Mouse (Mus musculus) brain, embryonic 14.5 days (tissue): ENCODE measurements around the gene Spz1. TPM values are rescaled to one million over a fixed set of nuclear protein-coding genes. Genes with fewer than 3 reads are reported as not detected.
"Not testable (repeated sequence)": the region's sequence is repeated elsewhere in the genome, so short reads cannot be mapped to it uniquely, and the experiment has no call there.

Experiments
- DNase-seq: peaks from one replicate; pipeline ENCODE4 v3.0.0-alpha.2; 2011; ENCODE audit warnings: low read depth
- CTCF ChIP-seq: fragments of 200-500 bp; IDR thresholded peaks from 2 replicates; pipeline ENCODE4 v1.5.1; 2012; ENCODE audit warnings: inconsistent platforms, mild to moderate bottlenecking, moderate library complexity, borderline replicate concordance; ENCODE audit not compliant: insufficient read depth, insufficient read length; ENCODE audit errors: extremely low read depth
- POLR2A ChIP-seq: fragments of 200-500 bp; IDR thresholded peaks from 2 replicates; pipeline ENCODE4 v1.6.1; 2012; ENCODE audit warnings: mild to moderate bottlenecking, inconsistent platforms, borderline replicate concordance; ENCODE audit not compliant: poor library complexity, insufficient read depth, insufficient read length, severe bottlenecking; ENCODE audit errors: extremely low read depth
- polyA plus RNA-seq: library from polyadenylated mRNA; depleted of rRNA; stranded (reverse); fragments of >200 nt; gene quantifications from 2 replicates; pipeline ENCODE4 v1.2.3, GENCODE M21; 2012; rRNA removed

Spz1 gene
- polyA plus RNA-seq = not detected in 2 replicates

DNA sequence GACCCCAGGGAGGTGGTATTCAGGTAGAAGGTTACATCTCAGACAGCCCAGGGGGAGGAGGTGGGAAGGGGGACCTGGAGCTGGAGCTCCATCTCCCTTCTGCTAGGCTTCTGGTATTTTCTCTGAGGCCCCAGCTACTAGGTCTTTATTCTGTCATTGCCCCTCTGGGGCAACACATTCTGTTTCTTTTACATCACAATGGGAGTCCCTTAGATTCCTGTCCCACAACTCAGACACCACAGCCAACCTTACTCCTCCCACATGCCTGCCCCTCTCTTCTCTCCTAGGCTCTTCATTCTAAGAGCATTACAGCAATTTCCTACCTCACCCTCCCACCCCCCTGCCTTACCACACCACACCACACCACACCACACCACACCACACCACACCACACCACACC lies at the start of gene Spz1:
TSS of gene Spz1 (minus strand) at position 101 of the 400 bp plus-strand sequence.
- no peak for DNase-seq
- TF ChIP-seq CTCF (no peak), POLR2A (no peak)

DNA sequence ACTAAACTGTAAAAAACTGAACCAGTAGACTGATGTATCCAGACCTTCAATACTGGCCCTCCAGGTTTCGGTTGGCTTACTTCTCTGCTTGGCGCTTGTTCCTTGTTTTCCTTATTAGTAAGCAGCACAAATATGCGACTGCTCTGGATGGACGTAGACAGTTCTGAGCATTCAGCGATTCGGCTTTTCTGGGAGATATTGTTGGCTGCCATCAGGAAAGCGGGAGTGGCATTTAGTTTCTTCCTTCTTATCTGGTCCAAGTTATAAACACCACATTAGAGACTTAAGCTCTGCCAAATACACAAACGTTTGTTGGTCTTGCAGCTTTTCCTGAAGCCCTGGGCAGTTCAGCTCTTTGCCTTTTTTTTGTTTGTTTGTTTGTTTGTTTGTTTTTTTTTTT lies 40.5 kb upstream of the Spz1 start:
- TF ChIP-seq POLR2A = no peak
- no peak for TF ChIP-seq CTCF
- no peak for DNase-seq

DNA sequence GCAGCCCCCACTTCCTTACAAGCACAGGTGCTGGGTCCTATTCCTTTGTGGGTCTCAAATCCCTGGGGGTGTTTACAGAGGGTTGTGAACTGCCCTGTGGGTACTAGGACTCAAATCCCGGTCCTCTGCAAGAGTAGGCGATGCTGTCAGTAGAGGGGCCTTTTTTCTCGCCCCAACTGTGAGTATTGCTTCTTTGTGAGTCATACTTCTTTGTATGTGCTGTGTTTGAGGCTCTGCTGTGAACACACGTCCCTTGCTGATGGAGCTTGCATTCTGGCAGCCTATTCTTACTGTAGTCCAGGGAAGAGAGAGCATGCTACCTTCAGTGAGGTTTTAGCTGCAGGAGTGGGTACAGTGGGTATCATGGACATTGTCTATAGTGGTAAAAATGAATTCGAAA lies 39.2 kb upstream of the Spz1 start:
- TF ChIP-seq CTCF (no peak), POLR2A (no peak)
- no peak for DNase-seq

DNA sequence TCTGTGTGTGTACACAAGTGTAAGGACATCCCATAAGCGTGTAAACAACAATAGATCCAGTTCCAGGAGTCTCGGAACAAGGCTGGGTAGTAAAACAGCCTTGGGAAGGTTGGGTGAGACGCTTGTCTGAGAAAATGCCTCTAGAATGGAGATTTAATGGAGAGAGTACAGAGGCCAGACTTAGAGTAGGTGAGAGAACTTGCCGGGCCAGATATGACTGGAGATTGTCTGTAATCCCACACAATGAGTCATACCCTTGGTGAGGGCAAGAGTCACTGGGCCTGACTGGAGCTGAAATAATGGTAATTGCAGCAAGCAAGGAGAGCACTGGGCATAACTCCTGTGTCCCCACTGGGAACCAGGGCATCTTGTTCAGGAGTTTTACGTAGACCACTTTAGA lies 37.1 kb upstream of the Spz1 start:
- TF ChIP-seq CTCF (no peak), POLR2A (no peak)
- DNase-seq = no peak

DNA sequence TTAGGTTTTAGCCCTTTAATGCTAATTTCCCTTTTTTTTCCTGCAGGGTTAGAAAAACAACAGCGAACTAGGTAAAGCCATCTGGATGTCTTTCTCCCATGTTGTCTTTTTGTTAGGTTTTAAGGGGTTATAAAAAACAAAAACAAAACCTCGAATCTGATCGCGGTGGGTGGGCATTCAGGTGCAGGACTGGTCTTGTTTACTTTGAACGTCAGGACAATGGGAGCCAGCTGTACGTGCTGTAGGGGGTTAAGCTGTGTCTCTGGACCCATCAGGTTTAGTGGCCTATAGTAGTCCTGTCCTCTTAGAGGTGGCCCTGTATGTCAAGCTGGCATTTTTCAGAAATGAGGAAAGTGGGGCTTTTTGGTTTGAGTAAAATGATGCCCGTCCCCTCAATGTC lies 35.9 kb upstream of the Spz1 start:
- TF ChIP-seq CTCF = no peak
- TF ChIP-seq POLR2A = no peak
- DNase-seq = peak; percentile 50

DNA sequence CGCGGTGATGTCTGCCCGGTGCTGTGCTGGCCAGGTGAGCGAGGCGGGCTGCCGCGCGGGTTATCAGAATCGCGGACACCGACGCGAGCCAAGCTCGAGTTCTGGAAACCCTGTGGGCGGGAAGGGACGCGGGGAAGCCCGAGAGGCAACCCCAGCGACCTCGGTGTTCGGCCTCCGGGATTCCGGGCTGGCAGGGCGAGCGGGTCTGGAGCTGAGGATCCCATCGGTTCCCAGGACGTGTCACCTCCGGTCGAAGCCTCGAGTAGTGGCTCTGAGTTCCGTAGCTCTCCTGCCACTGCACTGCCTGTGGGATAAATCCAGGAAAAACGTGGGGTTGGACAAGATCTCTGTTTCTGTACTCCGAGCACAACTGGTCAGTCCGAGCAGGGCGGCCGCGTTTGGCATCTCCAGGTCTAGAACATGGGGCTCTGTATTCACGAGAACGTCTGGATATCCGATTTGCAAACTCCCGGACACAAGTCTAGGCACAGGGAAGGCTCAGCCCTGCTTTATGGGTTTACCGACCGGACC lies 35.3 kb upstream of the Spz1 start:
- TF ChIP-seq POLR2A (no peak), CTCF (no peak)
- peak; percentile 53 for DNase-seq

DNA sequence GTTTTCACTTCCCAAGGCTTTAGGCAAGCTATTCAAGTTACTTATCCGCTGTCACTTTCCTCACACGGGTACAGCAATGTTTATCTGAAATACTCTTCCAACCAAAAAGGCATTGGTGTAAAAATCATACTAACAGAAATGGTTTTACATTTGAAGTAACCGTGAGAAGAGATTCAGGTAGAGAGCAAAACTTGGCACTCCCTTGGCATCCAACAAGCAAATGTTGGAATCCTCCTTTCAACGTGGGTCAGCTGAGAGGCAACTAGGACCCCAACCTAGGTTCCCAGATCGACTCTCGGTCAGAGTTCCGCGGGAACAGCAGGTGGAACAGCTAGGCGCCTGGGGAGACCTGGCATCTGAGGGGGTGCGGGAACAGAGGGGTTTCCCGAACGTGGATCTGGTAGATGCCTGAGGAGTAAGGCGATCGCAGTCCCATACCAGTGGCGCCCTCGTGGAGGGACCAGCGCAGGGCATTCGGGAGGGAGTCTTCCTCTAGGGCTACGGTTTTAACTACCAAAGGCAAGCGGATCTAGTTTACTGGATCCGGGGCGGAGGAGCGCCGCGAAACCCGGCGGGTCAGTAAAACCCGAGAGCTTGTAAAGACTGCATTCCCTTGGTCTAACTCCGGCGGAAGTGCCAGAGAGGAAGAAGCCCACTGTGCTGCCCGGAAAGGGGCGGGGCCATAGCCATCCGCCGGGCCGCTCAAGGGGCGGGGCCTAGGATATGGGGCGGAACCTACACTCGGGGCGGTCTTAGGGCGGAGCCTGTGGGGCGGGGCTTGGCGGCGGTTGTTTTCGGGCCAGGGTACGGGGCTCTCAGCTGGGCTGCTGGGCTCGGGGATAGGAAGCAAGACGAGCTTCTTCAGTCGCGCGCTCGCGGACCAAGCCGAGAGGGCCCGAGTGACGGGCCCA lies 34.6 kb upstream of the Spz1 start, which contains the start of gene Serinc5:
TSS of gene Serinc5 (plus strand) at position 781 of the 911 bp plus-strand sequence.
- no peak for TF ChIP-seq CTCF
- TF ChIP-seq POLR2A = peak; percentile 56; the same call in 1 of the 2 replicates
- peak; percentile 97 for DNase-seq

DNA sequence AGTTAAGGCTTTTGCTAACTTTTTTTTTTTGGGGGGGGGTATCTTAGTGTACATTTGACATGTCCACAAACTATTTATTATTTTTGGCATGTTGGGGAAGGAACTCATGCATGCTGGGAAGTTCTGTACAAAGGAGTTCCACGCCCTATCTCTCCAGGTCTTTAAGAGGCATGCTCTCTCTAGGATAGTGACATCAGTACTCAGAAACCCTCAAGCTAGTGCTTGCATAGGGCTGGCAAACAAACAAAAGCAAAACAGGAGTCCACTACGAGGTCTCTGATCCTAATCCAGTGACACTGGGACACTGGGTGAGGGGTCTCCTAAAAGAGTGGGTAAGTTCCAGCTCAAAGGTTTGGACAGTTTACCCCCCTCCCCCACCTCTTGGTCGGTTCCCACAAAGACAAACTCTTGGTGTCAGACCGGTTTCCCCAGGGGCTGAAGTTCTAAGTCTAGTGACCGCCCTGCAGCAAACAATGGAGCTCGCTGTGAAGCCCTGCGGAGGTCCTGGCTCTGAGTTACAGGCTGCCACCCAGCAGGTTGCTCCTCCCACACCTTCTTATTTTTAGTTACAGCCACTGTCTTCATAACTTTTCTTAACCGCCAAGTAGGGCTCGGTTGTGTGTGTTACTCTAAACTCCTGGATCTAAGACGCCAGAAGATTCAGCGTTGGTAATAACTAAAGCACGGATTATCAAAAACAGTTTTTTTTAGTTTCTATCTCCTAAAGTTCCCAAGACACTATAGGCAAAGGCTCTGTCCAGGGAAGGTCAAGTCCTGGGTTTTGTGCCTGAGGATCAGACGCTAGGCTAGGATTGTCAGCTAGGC lies 33.7 kb upstream of the Spz1 start:
- DNase-seq = no peak
- TF ChIP-seq POLR2A (no peak), CTCF (no peak)

DNA sequence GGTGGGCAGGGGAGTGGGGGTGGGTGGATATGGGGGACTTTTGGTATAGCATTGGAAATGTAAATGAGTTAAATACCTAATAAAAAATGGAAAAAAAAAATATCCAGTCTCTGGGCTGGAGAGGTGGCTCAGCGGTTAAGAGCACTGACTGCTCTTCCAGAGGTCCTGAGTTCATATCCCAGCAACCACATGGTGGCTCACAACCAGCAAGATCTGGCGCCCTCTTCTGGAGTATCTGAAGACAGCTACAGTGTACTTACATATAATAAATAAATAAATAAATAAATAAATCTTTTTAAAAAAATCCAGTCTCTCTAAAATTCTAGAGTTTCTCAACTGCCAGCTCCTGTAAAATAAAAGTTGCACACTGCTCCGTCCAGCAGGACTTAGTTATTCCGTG lies 29.3 kb upstream of the Spz1 start:
- not testable (repeated sequence) for DNase-seq

DNA sequence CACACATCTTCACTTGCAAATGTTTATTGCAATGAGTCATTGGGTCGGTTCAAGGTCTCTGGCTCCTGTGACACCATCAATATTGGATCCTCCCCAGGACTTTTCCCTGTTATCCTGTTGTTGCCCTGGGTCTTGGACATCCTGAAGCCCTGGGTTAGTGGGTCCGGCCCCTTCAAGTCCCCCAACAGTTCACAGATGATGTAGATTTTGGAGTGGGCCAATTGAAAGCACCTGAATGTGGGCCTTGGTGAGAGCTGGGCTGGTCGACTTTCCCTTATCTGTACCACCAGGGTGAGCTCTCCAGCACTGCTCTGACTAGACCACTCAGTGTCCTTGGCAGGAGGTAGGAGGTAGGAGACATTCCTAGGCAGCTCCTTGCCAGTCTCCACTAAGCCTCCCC lies 19.5 kb upstream of the Spz1 start:
- DNase-seq = no peak
- no peak for TF ChIP-seq POLR2A
- TF ChIP-seq CTCF = no peak

DNA sequence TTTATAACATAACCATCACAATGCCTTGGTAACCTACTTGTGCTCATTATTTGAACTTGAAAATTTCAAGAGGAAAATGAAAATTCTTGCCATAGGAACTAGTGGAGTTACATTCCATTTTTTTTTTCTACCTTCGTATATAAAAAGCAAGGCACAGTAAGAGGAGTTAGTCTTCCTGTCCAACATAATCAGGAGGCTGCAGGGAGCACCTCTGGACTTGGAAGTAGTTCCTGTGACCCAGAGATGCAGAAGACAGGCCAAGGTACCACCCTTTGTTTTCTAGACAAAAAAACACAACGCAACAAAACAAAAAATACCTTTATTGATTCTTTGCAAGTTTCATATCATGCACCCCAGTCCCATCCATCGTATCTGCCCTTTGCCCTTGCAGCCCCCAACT lies 18.9 kb upstream of the Spz1 start:
- DNase-seq = no peak
- TF ChIP-seq CTCF (no peak), POLR2A (no peak)

DNA sequence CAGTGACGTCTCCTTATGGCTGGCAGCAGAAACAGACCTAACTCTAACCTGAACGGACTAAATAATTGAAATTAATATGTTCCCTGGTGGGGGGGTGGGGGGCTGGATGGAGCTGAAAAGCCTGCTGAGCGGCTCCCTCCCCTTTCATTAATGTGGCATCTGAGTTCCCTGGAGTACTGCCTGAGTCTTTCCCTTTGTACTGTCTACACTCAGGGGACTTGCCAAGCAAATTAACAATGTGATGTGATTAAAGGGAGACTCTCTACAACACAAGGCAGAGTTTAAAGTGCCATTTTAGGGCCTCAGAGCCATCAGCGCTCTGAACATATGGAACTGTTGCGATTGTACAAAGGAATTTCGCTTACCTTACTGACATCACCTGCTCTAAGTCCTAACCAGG lies 18.5 kb upstream of the Spz1 start:
- DNase-seq = peak; percentile 85
- TF ChIP-seq POLR2A (no peak), CTCF (no peak)
